ENCODE assay signal across 11 mouse cellular contexts in genomic region chr10:59265674-59266073, GRCm38 (mm10). TPM values are rescaled to one million over a fixed set of nuclear protein-coding genes. Genes with fewer than 3 reads are reported as not detected.
A peak's percentile ranks its signal among the peaks of the same experiment; 100 is the strongest.
DNase-seq lines count a peak whose midpoint lies in the region; ATAC-seq lines count a peak whose summit lies in the region.
"Had no signal": no experiment of that assay in that cellular context is flagged by ENCODE, and none has a peak within 500 bp of the region (broad histone marks: within the 10 kb centered on the region; RNA-seq: fewer than 3 reads in every experiment).

No protein-coding gene starts in this region.

- DNase-seq in heart, adult 8-10 months (ENCODE audit: low spot score) = peak; percentile 15
- no peak for DNase-seq in heart, adult 9 months (ENCODE audit: low spot score in 2 of 2)
- DNase-seq in hindbrain, embryonic 10.5 days (ENCODE audit: low spot score) = no peak
- no peak for DNase-seq in adrenal gland, postnatal 10 days
- no peak for DNase-seq in testis, postnatal 10 days (ENCODE audit: low spot score)
- DNase-seq: thymus, adult 2 months had no signal

- no peak overlapping the region for H3K9ac ChIP-seq in embryonic facial prominence, embryonic 15.5 days
- no peak overlapping the region for H3K9ac ChIP-seq in liver, embryonic 15.5 days
- H3K9ac ChIP-seq: midbrain, embryonic 12.5 days had no signal

- no peaks in the 10 kb centered on the region for H3K9me3 ChIP-seq in embryonic facial prominence, embryonic 15.5 days (replicated peaks)
- no peaks in the 10 kb centered on the region for H3K9me3 ChIP-seq in liver, embryonic 15.5 days (replicated peaks)
- 0 out of 2 replicates have a peak, but pooled peaks cover 4% of the 10 kb centered on the region for H3K9me3 ChIP-seq in hindbrain, embryonic 10.5 days
- H3K9me3 ChIP-seq: midbrain, embryonic 12.5 days had no signal

- no peak overlapping the region for H3K4me2 ChIP-seq in embryonic facial prominence, embryonic 15.5 days (replicated peaks)
- H3K4me2 ChIP-seq in liver, embryonic 15.5 days = no peak overlapping the region; the same call in 1 of the 2 replicates
- H3K4me2 ChIP-seq: midbrain, embryonic 12.5 days had no signal

- no peak for ATAC-seq in embryonic facial prominence, embryonic 15.5 days (ENCODE audit: insufficient number of reproducible peaks, low FRiP score, low TSS enrichment, low read depth)
- ATAC-seq in liver, embryonic 15.5 days (ENCODE audit: insufficient read depth) = peak; percentile 24; the same call in 1 of the 2 replicates
- ATAC-seq in megakaryocyte progenitor cell, adult 5-6 weeks (replicated peaks; ENCODE audit: poor library complexity) = peak; percentile 76
- ATAC-seq: hindbrain, postnatal 0 days had no signal

- no peaks in the 10 kb centered on the region for H3K36me3 ChIP-seq in embryonic facial prominence, embryonic 15.5 days
- H3K36me3 ChIP-seq in liver, embryonic 15.5 days (replicated peaks) = no peaks in the 10 kb centered on the region
- no peaks in the 10 kb centered on the region for H3K36me3 ChIP-seq in hindbrain, embryonic 10.5 days
- H3K36me3 ChIP-seq: midbrain, embryonic 12.5 days had no signal

- WGBS in embryonic facial prominence, embryonic 15.5 days = 43% methylated on average over 4 of the region's 4 CpGs
- 19% methylated on average over 4 of the region's 4 CpGs for WGBS in liver, embryonic 15.5 days (ENCODE audit: insufficient replicate concordance)
- WGBS in hindbrain, embryonic 10.5 days = 69% methylated on average over 4 of the region's 4 CpGs

- H3K4me3 ChIP-seq in embryonic facial prominence, embryonic 15.5 days (replicated peaks) = no peak overlapping the region
- H3K4me3 ChIP-seq in liver, embryonic 15.5 days (replicated peaks) = no peak overlapping the region
- no peak overlapping the region for H3K4me3 ChIP-seq in hindbrain, embryonic 10.5 days
- H3K4me3 ChIP-seq: midbrain, embryonic 12.5 days had no signal

- peak overlapping the region; percentile 52 for H3K27ac ChIP-seq in embryonic facial prominence, embryonic 15.5 days (replicated peaks)
- peak overlapping the region; percentile 62 for H3K27ac ChIP-seq in liver, embryonic 15.5 days (replicated peaks)
- no peak overlapping the region for H3K27ac ChIP-seq in hindbrain, embryonic 10.5 days
- H3K27ac ChIP-seq: hindbrain, postnatal 0 days; midbrain, embryonic 12.5 days had no signal

- no peaks in the 10 kb centered on the region for H3K27me3 ChIP-seq in embryonic facial prominence, embryonic 15.5 days
- H3K27me3 ChIP-seq in liver, embryonic 15.5 days = no peaks in the 10 kb centered on the region
- H3K27me3 ChIP-seq in hindbrain, embryonic 10.5 days (ENCODE audit: insufficient read depth, poor library complexity, severe bottlenecking) = no peaks in the 10 kb centered on the region
- H3K27me3 ChIP-seq: midbrain, embryonic 12.5 days had no signal

- peaks cover 19% of the 10 kb centered on the region for H3K4me1 ChIP-seq in embryonic facial prominence, embryonic 15.5 days
- peaks cover 41% of the 10 kb centered on the region for H3K4me1 ChIP-seq in liver, embryonic 15.5 days (replicated peaks)
- H3K4me1 ChIP-seq in hindbrain, embryonic 10.5 days (replicated peaks) = peaks cover 16% of the 10 kb centered on the region; the same call in 1 of the 2 replicates

RNA-seq across cellular contexts. Expression of gene Sowahc, which starts 43.9 kb away (rescaled TPM):
- total RNA-seq in heart, adult 8-10 months (2022) = 1 to 10 TPM; 1.0 to 1.5 (median 1.4) TPM
- polyA plus RNA-seq in embryonic facial prominence, embryonic 15.5 days (2015; fragmentation: Nextera tagmentation; extraction: Ambion mirVana) = 15.0 and 17.8 TPM in 2 replicates
- polyA plus RNA-seq in liver, embryonic 15.5 days (2015; fragmentation: Nextera tagmentation; extraction: Ambion mirVana) = 2.0 and 2.5 TPM in 2 replicates
- total RNA-seq in megakaryocyte progenitor cell, adult 5-6 weeks (2015) = 10.0 and 19.3 TPM in 2 replicates
- 11.5 and 19.2 TPM in 2 replicates for total RNA-seq in megakaryocyte progenitor cell, adult 5-6 weeks (2017)
- polyA plus RNA-seq in hindbrain, embryonic 10.5 days (2016; fragmentation: Nextera tagmentation; extraction: Ambion mirVana) = 11.2 and 12.3 TPM in 2 replicates
- total RNA-seq in adrenal gland, postnatal 10 days (2021) = 10 to 100 TPM; 20.1 to 22.0 TPM

RNA-seq across cellular contexts. Expression of gene Sept10, which starts 44.0 kb away (rescaled TPM):
- total RNA-seq in heart, adult 8-10 months (2022) = 10 to 100 TPM; 14.4 to 20.6 (median 18.7) TPM
- polyA plus RNA-seq in embryonic facial prominence, embryonic 15.5 days (2015; fragmentation: Nextera tagmentation; extraction: Ambion mirVana) = 39.1 and 41.7 TPM in 2 replicates
- 9.4 and 11.2 TPM in 2 replicates for polyA plus RNA-seq in liver, embryonic 15.5 days (2015; fragmentation: Nextera tagmentation; extraction: Ambion mirVana)
- 2.5 and 5.6 TPM in 2 replicates for total RNA-seq in megakaryocyte progenitor cell, adult 5-6 weeks (2015)
- total RNA-seq in megakaryocyte progenitor cell, adult 5-6 weeks (2017) = 10.2 and 10.6 TPM in 2 replicates
- polyA plus RNA-seq in hindbrain, embryonic 10.5 days (2016; fragmentation: Nextera tagmentation; extraction: Ambion mirVana) = 22.2 and 28.4 TPM in 2 replicates
- 10 to 100 TPM; 48.4 to 57.3 TPM for total RNA-seq in adrenal gland, postnatal 10 days (2021)

RNA-seq across cellular contexts. Expression of gene P4ha1, which starts 57.4 kb away (rescaled TPM):
- 10 to 100 TPM; 32.4 to 59.3 (median 44.0) TPM for total RNA-seq in heart, adult 8-10 months (2022)
- 106 and 123 TPM in 2 replicates for polyA plus RNA-seq in embryonic facial prominence, embryonic 15.5 days (2015; fragmentation: Nextera tagmentation; extraction: Ambion mirVana)
- polyA plus RNA-seq in liver, embryonic 15.5 days (2015; fragmentation: Nextera tagmentation; extraction: Ambion mirVana) = 13.6 and 14.8 TPM in 2 replicates
- 17.4 and 20.1 TPM in 2 replicates for total RNA-seq in megakaryocyte progenitor cell, adult 5-6 weeks (2015)
- total RNA-seq in megakaryocyte progenitor cell, adult 5-6 weeks (2017) = 39.4 and 41.8 TPM in 2 replicates
- 37.2 and 53.0 TPM in 2 replicates for polyA plus RNA-seq in hindbrain, embryonic 10.5 days (2016; fragmentation: Nextera tagmentation; extraction: Ambion mirVana)
- 10 to 100 TPM; 22.1 to 25.3 TPM for total RNA-seq in adrenal gland, postnatal 10 days (2021)

Comparison
In these comparisons a context has a peak if more than half of its experiments do, and no peak if none do; other contexts are left out.
1. RNA of gene Sowahc, which starts 43.9 kb away (total RNA-seq): 20.1 to 22.0 TPM in adrenal gland, postnatal 10 days and 10.0 to 19.3 TPM in megakaryocyte progenitor cell, adult 5-6 weeks; 1.0 to 1.5 TPM in heart, adult 8-10 months; every median in the first group is over 4 times any median in the second.